Mouse (Mus musculus): ENCODE measurements around the gene Slc12a1. TPM values are rescaled to one million over a fixed set of nuclear protein-coding genes. Genes with fewer than 3 reads are reported as not detected.

Gene Slc12a1
- polyA plus RNA-seq, 1 experiment: 0.01 TPM

- H3ac ChIP-seq (ENCODE audit: control insufficient read depth, insufficient read length): no peak overlapping the region
- H3K79me2 ChIP-seq (ENCODE audit: control insufficient read depth, insufficient read depth): no peaks in the 10 kb centered on the region
- H3K4me2 ChIP-seq (ENCODE audit: low read depth): no peak overlapping the region
- no peak for TF ChIP-seq POLR2A (IDR thresholded peaks at IDR 0.05; ENCODE audit: insufficient read length, low read depth)
- TF ChIP-seq MYOD1 (IDR thresholded peaks at IDR 0.05; ENCODE audit: control insufficient read depth in 1 of 3, insufficient read length in 2 of 3, low read depth in 2 of 3): no peak
- no peak for TF ChIP-seq SRF (IDR thresholded peaks at IDR 0.05; ENCODE audit: control insufficient read depth, insufficient read length, low read depth)
- TF ChIP-seq POLR2AphosphoS2 (IDR thresholded peaks at IDR 0.05; ENCODE audit: insufficient read length, low read depth): no peak
- no peak for TF ChIP-seq USF1 (IDR thresholded peaks at IDR 0.05; ENCODE audit: low read depth)
- no peak for TF ChIP-seq E2F4 (IDR thresholded peaks at IDR 0.05; ENCODE audit: insufficient read depth)
- TF ChIP-seq MAX (IDR thresholded peaks at IDR 0.05; ENCODE audit: low read depth): no peak
- no peak for TF ChIP-seq CEBPB (IDR thresholded peaks at IDR 0.05; ENCODE audit: insufficient read depth, poor library complexity, severe bottlenecking)
- TF ChIP-seq MYOG (IDR thresholded peaks at IDR 0.05; ENCODE audit: control insufficient read depth in 1 of 3, insufficient read depth in 1 of 3, insufficient read length in 2 of 3, low read depth in 2 of 3): no peak
- no peak for TF ChIP-seq TCF3 (IDR thresholded peaks at IDR 0.05; ENCODE audit: insufficient read length, low read depth)
- no peak for TF ChIP-seq REST (IDR thresholded peaks at IDR 0.05; ENCODE audit: insufficient read depth, insufficient read length)
- TF ChIP-seq TCF12 (IDR thresholded peaks at IDR 0.05; ENCODE audit: insufficient read depth, poor library complexity, severe bottlenecking): no peak
- no peaks in the 10 kb centered on the region for H3K36me3 ChIP-seq (ENCODE audit: control insufficient read depth, insufficient read depth)
- H3K4me3 ChIP-seq: no peak overlapping the region
- no peaks in the 10 kb centered on the region for H3K27me3 ChIP-seq (ENCODE audit: control insufficient read depth, insufficient read depth, insufficient read length)
These were observed 40.6 kb downstream of the Slc12a1 start for GRCm38 (mm10) chr2:125192905-125193304.

- H3K4me3 ChIP-seq: no peak overlapping the region
- TF ChIP-seq E2F4 (IDR thresholded peaks at IDR 0.05; ENCODE audit: insufficient read depth) (no peak), USF1 (IDR thresholded peaks at IDR 0.05; ENCODE audit: low read depth) (no peak), REST (IDR thresholded peaks at IDR 0.05; ENCODE audit: insufficient read depth, insufficient read length) (no peak), CEBPB (IDR thresholded peaks at IDR 0.05; ENCODE audit: insufficient read depth, poor library complexity, severe bottlenecking) (no peak), SRF (IDR thresholded peaks at IDR 0.05; ENCODE audit: control insufficient read depth, insufficient read length, low read depth) (no peak)
- no peaks in the 10 kb centered on the region for H3K36me3 ChIP-seq (ENCODE audit: control insufficient read depth, insufficient read depth)
- no peaks in the 10 kb centered on the region for H3K27me3 ChIP-seq (ENCODE audit: control insufficient read depth, insufficient read depth, insufficient read length)
- no peaks in the 10 kb centered on the region for H3K79me2 ChIP-seq (ENCODE audit: control insufficient read depth, insufficient read depth)
- H3K4me2 ChIP-seq (ENCODE audit: low read depth): no peak overlapping the region
- H3ac ChIP-seq (ENCODE audit: control insufficient read depth, insufficient read length): no peak overlapping the region
These were observed 44.5 kb downstream of the Slc12a1 start for GRCm38 (mm10) chr2:125196771-125197170.

- Histone ChIP-seq H3K79me2 (ENCODE audit: control insufficient read depth, insufficient read depth) (no peaks in the 10 kb centered on the region), H3K4me2 (ENCODE audit: low read depth) (no peak overlapping the region), H3K36me3 (ENCODE audit: control insufficient read depth, insufficient read depth) (no peaks in the 10 kb centered on the region), H3ac (ENCODE audit: control insufficient read depth, insufficient read length) (no peak overlapping the region), H3K27me3 (ENCODE audit: control insufficient read depth, insufficient read depth, insufficient read length) (no peaks in the 10 kb centered on the region), H3K4me3 (no peak overlapping the region)
- TF ChIP-seq POLR2A (IDR thresholded peaks at IDR 0.05; ENCODE audit: insufficient read length, low read depth) (no peak), POLR2AphosphoS2 (IDR thresholded peaks at IDR 0.05; ENCODE audit: insufficient read length, low read depth) (no peak), CEBPB (IDR thresholded peaks at IDR 0.05; ENCODE audit: insufficient read depth, poor library complexity, severe bottlenecking) (peak; percentile 37; the same call in 1 of the 2 replicates)
These were observed 56.7 kb downstream of the Slc12a1 start for GRCm38 (mm10) chr2:125208894-125209596.

DNA sequence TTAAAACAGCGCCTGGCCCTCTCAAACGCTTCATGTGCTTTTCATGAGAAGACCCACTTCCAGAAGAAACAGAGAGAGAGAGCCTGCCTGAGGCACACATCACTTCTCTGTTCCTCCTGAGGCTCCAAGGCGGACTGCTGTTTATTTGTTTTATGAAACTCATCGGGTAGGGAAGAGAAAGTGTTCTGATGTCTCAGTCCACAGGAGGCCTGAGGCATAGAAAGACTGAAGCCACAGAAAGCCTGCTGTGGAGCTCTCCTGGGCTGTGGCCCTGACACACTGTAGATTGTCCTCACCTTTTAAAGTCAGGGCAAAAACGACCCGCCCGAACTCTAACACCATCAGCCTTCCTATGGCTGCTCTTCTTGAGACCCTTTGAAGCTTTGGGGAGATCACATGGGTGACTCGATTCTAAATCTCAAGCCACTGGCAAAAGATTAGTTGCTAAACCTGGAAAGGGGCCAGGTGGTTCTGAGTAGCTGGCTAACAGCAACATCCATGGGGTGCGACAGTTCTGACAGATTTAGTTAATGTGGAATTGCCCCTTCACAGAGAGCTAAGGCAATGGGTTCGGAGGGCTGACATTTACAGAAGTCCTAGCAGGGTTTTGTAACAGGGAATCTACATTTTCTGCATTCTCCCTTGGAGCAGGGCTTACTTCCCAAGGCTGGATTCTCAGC is 59.7 kb downstream of the Slc12a1 start:
- Histone ChIP-seq H3K4me2 (ENCODE audit: low read depth) (no peak overlapping the region), H3ac (ENCODE audit: control insufficient read depth, insufficient read length) (no peak overlapping the region), H3K27me3 (ENCODE audit: control insufficient read depth, insufficient read depth, insufficient read length) (no peaks in the 10 kb centered on the region), H3K36me3 (ENCODE audit: control insufficient read depth, insufficient read depth) (no peaks in the 10 kb centered on the region), H3K79me2 (ENCODE audit: control insufficient read depth, insufficient read depth) (no peaks in the 10 kb centered on the region), H3K4me3 (no peak overlapping the region)
- TF ChIP-seq E2F4 (IDR thresholded peaks at IDR 0.05; ENCODE audit: insufficient read depth): no peak
- no peak for TF ChIP-seq CEBPB (IDR thresholded peaks at IDR 0.05; ENCODE audit: insufficient read depth, poor library complexity, severe bottlenecking)
- TF ChIP-seq USF1 (IDR thresholded peaks at IDR 0.05; ENCODE audit: low read depth): no peak
- no peak for TF ChIP-seq REST (IDR thresholded peaks at IDR 0.05; ENCODE audit: insufficient read depth, insufficient read length)
- no peak for TF ChIP-seq SRF (IDR thresholded peaks at IDR 0.05; ENCODE audit: control insufficient read depth, insufficient read length, low read depth)
- TF ChIP-seq MYOD1 (IDR thresholded peaks at IDR 0.05; ENCODE audit: control insufficient read depth in 1 of 3, insufficient read length in 2 of 3, low read depth in 2 of 3): no peak
- no peak for TF ChIP-seq POLR2A (IDR thresholded peaks at IDR 0.05; ENCODE audit: insufficient read length, low read depth)
- TF ChIP-seq TCF3 (IDR thresholded peaks at IDR 0.05; ENCODE audit: insufficient read length, low read depth): no peak
- TF ChIP-seq MYOG (IDR thresholded peaks at IDR 0.05; ENCODE audit: control insufficient read depth in 1 of 3, insufficient read depth in 1 of 3, insufficient read length in 2 of 3, low read depth in 2 of 3): no peak
- TF ChIP-seq MAX (IDR thresholded peaks at IDR 0.05; ENCODE audit: low read depth): no peak
- no peak for TF ChIP-seq TCF12 (IDR thresholded peaks at IDR 0.05; ENCODE audit: insufficient read depth, poor library complexity, severe bottlenecking)
- no peak for TF ChIP-seq POLR2AphosphoS2 (IDR thresholded peaks at IDR 0.05; ENCODE audit: insufficient read length, low read depth)

DNA sequence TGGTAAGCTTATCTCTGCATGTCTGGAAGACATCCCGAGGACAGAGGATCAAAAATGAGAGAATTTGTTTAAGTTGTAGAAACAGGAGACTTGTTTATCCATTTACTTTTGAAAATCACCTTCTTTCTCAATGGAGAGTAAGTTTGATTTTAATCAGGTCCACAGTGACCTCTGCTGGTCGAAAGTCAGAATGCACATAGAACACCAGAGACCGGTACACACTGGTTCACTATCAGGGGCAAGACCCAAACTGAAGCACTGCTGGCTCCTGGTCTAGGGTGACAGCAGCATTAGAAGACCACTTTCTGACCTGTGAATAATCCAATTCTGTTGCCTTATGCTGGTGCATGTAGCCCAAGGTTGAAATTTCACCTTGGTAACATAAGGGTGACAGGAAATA is 62.3 kb downstream of the Slc12a1 start:
- Histone ChIP-seq H3K27me3 (ENCODE audit: control insufficient read depth, insufficient read depth, insufficient read length) (no peaks in the 10 kb centered on the region), H3K36me3 (ENCODE audit: control insufficient read depth, insufficient read depth) (no peaks in the 10 kb centered on the region)
- TF ChIP-seq TCF12 (IDR thresholded peaks at IDR 0.05; ENCODE audit: insufficient read depth, poor library complexity, severe bottlenecking) (no peak), MYOD1 (IDR thresholded peaks at IDR 0.05; ENCODE audit: control insufficient read depth in 1 of 3, insufficient read length in 2 of 3, low read depth in 2 of 3) (no peak), CEBPB (IDR thresholded peaks at IDR 0.05; ENCODE audit: insufficient read depth, poor library complexity, severe bottlenecking) (no peak), REST (IDR thresholded peaks at IDR 0.05; ENCODE audit: insufficient read depth, insufficient read length) (no peak), TCF3 (IDR thresholded peaks at IDR 0.05; ENCODE audit: insufficient read length, low read depth) (no peak), POLR2AphosphoS2 (IDR thresholded peaks at IDR 0.05; ENCODE audit: insufficient read length, low read depth) (no peak), E2F4 (IDR thresholded peaks at IDR 0.05; ENCODE audit: insufficient read depth) (no peak), USF1 (IDR thresholded peaks at IDR 0.05; ENCODE audit: low read depth) (no peak), MYOG (IDR thresholded peaks at IDR 0.05; ENCODE audit: control insufficient read depth in 1 of 3, insufficient read depth in 1 of 3, insufficient read length in 2 of 3, low read depth in 2 of 3) (no peak), POLR2A (IDR thresholded peaks at IDR 0.05; ENCODE audit: insufficient read length, low read depth) (no peak)

More for the DNA sequence above, 62.3 kb downstream of the Slc12a1 start:
- Histone ChIP-seq H3K79me2 (ENCODE audit: control insufficient read depth, insufficient read depth) (no peaks in the 10 kb centered on the region), H3K4me2 (ENCODE audit: low read depth) (no peak overlapping the region), H3ac (ENCODE audit: control insufficient read depth, insufficient read length) (no peak overlapping the region), H3K4me3 (no peak overlapping the region)
